Mouse (Mus musculus): ENCODE measurements at regions not wholly inside any gene's neighbourhood (a gene's known extent, or its start where the extent isn't known, plus 50 kb on each side); places are given as distances from the start of the nearest gene placed in this dataset.
"Not testable (repeated sequence)": the region's sequence is repeated elsewhere in the genome, so short reads cannot be mapped to it uniquely, and the experiment has no call there.

GRCm38 (mm10) chr17:82674593-82674992, 540.5 kb upstream of the Pkdcc start:
- no peak for ATAC-seq (replicated peaks in 1 of 2; ENCODE audit: insufficient read depth in 1 of 2, low FRiP score in 2 of 2, low TSS enrichment in 1 of 2, low read depth in 1 of 2, poor library complexity in 2 of 2, severe bottlenecking in 2 of 2)

- ATAC-seq (replicated peaks in 1 of 2; ENCODE audit: insufficient read depth in 1 of 2, low FRiP score in 2 of 2, low TSS enrichment in 1 of 2, low read depth in 1 of 2, poor library complexity in 2 of 2, severe bottlenecking in 2 of 2), result not testable (repeated sequence)
Observed at GRCm38 (mm10) chr17:82666557-82666956, 548.5 kb upstream of the Pkdcc start.

- no peak for ATAC-seq (replicated peaks in 1 of 2; ENCODE audit: insufficient read depth in 1 of 2, low FRiP score in 2 of 2, low TSS enrichment in 1 of 2, low read depth in 1 of 2, poor library complexity in 2 of 2, severe bottlenecking in 2 of 2)
Observed at GRCm38 (mm10) chr17:82664352-82664751, 550.7 kb upstream of the Pkdcc start.

GRCm38 (mm10) chr17:82636459-82637189, 578.5 kb upstream of the Pkdcc start:
- no peak for ATAC-seq (replicated peaks in 1 of 2; ENCODE audit: insufficient read depth in 1 of 2, low FRiP score in 2 of 2, low TSS enrichment in 1 of 2, low read depth in 1 of 2, poor library complexity in 2 of 2, severe bottlenecking in 2 of 2)

- ATAC-seq (replicated peaks in 1 of 2; ENCODE audit: insufficient read depth in 1 of 2, low FRiP score in 2 of 2, low TSS enrichment in 1 of 2, low read depth in 1 of 2, poor library complexity in 2 of 2, severe bottlenecking in 2 of 2), result no peak
Observed at GRCm38 (mm10) chr17:82635849-82636248, 579.2 kb upstream of the Pkdcc start.

- ATAC-seq (replicated peaks in 1 of 2; ENCODE audit: insufficient read depth in 1 of 2, low FRiP score in 2 of 2, low TSS enrichment in 1 of 2, low read depth in 1 of 2, poor library complexity in 2 of 2, severe bottlenecking in 2 of 2), result no peak
Observed at GRCm38 (mm10) chr17:82606642-82607175, 608.4 kb upstream of the Pkdcc start.

GRCm38 (mm10) chr17:82583801-82584200, 631.3 kb upstream of the Pkdcc start:
- no peak for ATAC-seq (replicated peaks in 1 of 2; ENCODE audit: insufficient read depth in 1 of 2, low FRiP score in 2 of 2, low TSS enrichment in 1 of 2, low read depth in 1 of 2, poor library complexity in 2 of 2, severe bottlenecking in 2 of 2)

GRCm38 (mm10) chr17:82533521-82533920, 681.6 kb upstream of the Pkdcc start:
- ATAC-seq (replicated peaks in 1 of 2; ENCODE audit: insufficient read depth in 1 of 2, low FRiP score in 2 of 2, low TSS enrichment in 1 of 2, low read depth in 1 of 2, poor library complexity in 2 of 2, severe bottlenecking in 2 of 2), result no peak

GRCm38 (mm10) chr17:82518129-82518528, 697.0 kb upstream of the Pkdcc start:
- ATAC-seq (replicated peaks in 1 of 2; ENCODE audit: insufficient read depth in 1 of 2, low FRiP score in 2 of 2, low TSS enrichment in 1 of 2, low read depth in 1 of 2, poor library complexity in 2 of 2, severe bottlenecking in 2 of 2), result peak in 1 of 2 experiments; percentile 29; a peak in 1 of 4 replicates

- ATAC-seq (replicated peaks in 1 of 2; ENCODE audit: insufficient read depth in 1 of 2, low FRiP score in 2 of 2, low TSS enrichment in 1 of 2, low read depth in 1 of 2, poor library complexity in 2 of 2, severe bottlenecking in 2 of 2), result no peak
Observed at GRCm38 (mm10) chr17:82516850-82517249, 698.2 kb upstream of the Pkdcc start.

- ATAC-seq (replicated peaks in 1 of 2; ENCODE audit: insufficient read depth in 1 of 2, low FRiP score in 2 of 2, low TSS enrichment in 1 of 2, low read depth in 1 of 2, poor library complexity in 2 of 2, severe bottlenecking in 2 of 2), result no peak
Observed at GRCm38 (mm10) chr17:82513816-82514215, 701.3 kb upstream of the Pkdcc start.

- ATAC-seq (replicated peaks in 1 of 2; ENCODE audit: insufficient read depth in 1 of 2, low FRiP score in 2 of 2, low TSS enrichment in 1 of 2, low read depth in 1 of 2, poor library complexity in 2 of 2, severe bottlenecking in 2 of 2), result no peak
Observed at GRCm38 (mm10) chr17:82504291-82504690, 710.8 kb upstream of the Pkdcc start.

GRCm38 (mm10) chr17:82485544-82485943, 729.5 kb upstream of the Pkdcc start:
- ATAC-seq (replicated peaks in 1 of 2; ENCODE audit: insufficient read depth in 1 of 2, low FRiP score in 2 of 2, low TSS enrichment in 1 of 2, low read depth in 1 of 2, poor library complexity in 2 of 2, severe bottlenecking in 2 of 2), result no peak

GRCm38 (mm10) chr17:82484609-82485008, 730.5 kb upstream of the Pkdcc start:
- ATAC-seq (replicated peaks in 1 of 2; ENCODE audit: insufficient read depth in 1 of 2, low FRiP score in 2 of 2, low TSS enrichment in 1 of 2, low read depth in 1 of 2, poor library complexity in 2 of 2, severe bottlenecking in 2 of 2), result no peak

GRCm38 (mm10) chr17:82457972-82458371, 719.8 kb upstream of the Slc8a1 start:
- ATAC-seq (replicated peaks in 1 of 2; ENCODE audit: insufficient read depth in 1 of 2, low FRiP score in 2 of 2, low TSS enrichment in 1 of 2, low read depth in 1 of 2, poor library complexity in 2 of 2, severe bottlenecking in 2 of 2), result peak; percentile 39 to 46

GRCm38 (mm10) chr17:82453847-82454246, 715.7 kb upstream of the Slc8a1 start:
- no peak for ATAC-seq (replicated peaks in 1 of 2; ENCODE audit: insufficient read depth in 1 of 2, low FRiP score in 2 of 2, low TSS enrichment in 1 of 2, low read depth in 1 of 2, poor library complexity in 2 of 2, severe bottlenecking in 2 of 2)

- ATAC-seq (replicated peaks in 1 of 2; ENCODE audit: insufficient read depth in 1 of 2, low FRiP score in 2 of 2, low TSS enrichment in 1 of 2, low read depth in 1 of 2, poor library complexity in 2 of 2, severe bottlenecking in 2 of 2), result no peak
Observed at GRCm38 (mm10) chr17:82439105-82439504, 700.9 kb upstream of the Slc8a1 start.

GRCm38 (mm10) chr17:82437206-82437605, 699.0 kb upstream of the Slc8a1 start:
- no peak for ATAC-seq (replicated peaks in 1 of 2; ENCODE audit: insufficient read depth in 1 of 2, low FRiP score in 2 of 2, low TSS enrichment in 1 of 2, low read depth in 1 of 2, poor library complexity in 2 of 2, severe bottlenecking in 2 of 2)

- ATAC-seq (replicated peaks in 1 of 2; ENCODE audit: insufficient read depth in 1 of 2, low FRiP score in 2 of 2, low TSS enrichment in 1 of 2, low read depth in 1 of 2, poor library complexity in 2 of 2, severe bottlenecking in 2 of 2), result no peak
Observed at GRCm38 (mm10) chr17:82432678-82433077, 694.5 kb upstream of the Slc8a1 start.

Measured in hematopoietic stem cell, adult 5-6 weeks (primary cell).